In genomic region chr4:140642378-140642777, GRCm38 (mm10) we compare ENCODE assay signal across 15 mouse cellular contexts. TPM values are rescaled to one million over a fixed set of nuclear protein-coding genes. Genes with fewer than 3 reads are reported as not detected.
DNase-seq lines count a peak whose midpoint lies in the region; ATAC-seq lines count a peak whose summit lies in the region.
"Had no signal": no experiment of that assay in that cellular context is flagged by ENCODE, and none has a peak within 500 bp of the region (broad histone marks: within the 10 kb centered on the region; RNA-seq: fewer than 3 reads in every experiment).

No protein-coding gene starts in this region.

- no peak overlapping the region for H3K4me3 ChIP-seq in forebrain, embryonic 14.5 days (ENCODE audit: low read depth, low read length)
- H3K4me3 ChIP-seq in forebrain, embryonic 12.5 days (replicated peaks), result no peak overlapping the region
- H3K4me3 ChIP-seq in kidney, embryonic 14.5 days (ENCODE audit: low read length), result no peak overlapping the region
- peak overlapping the region; percentile 12 for H3K4me3 ChIP-seq in megakaryocyte, embryonic 14.5 days (replicated peaks)
- no peak overlapping the region for H3K4me3 ChIP-seq in neural tube, embryonic 15.5 days (replicated peaks)
- H3K4me3 ChIP-seq: embryonic facial prominence, embryonic 13.5 days; heart, embryonic 15.5 days; midbrain, embryonic 13.5 days had no signal

- no peak for DNase-seq in forebrain, embryonic 14.5 days (ENCODE audit: low spot score)
- no peak for DNase-seq in kidney, adult 11 months
- DNase-seq: B cell, adult 2 months; gastrocnemius, postnatal 25 days; right cerebral cortex, postnatal 14 days had no signal

- H3K9ac ChIP-seq in forebrain, embryonic 14.5 days (ENCODE audit: low read length), result no peak overlapping the region
- H3K9ac ChIP-seq in forebrain, embryonic 12.5 days, result no peak overlapping the region
- no peak overlapping the region for H3K9ac ChIP-seq in kidney, embryonic 14.5 days (ENCODE audit: low read depth, low read length)
- H3K9ac ChIP-seq in neural tube, embryonic 15.5 days (replicated peaks), result no peak overlapping the region
- H3K9ac ChIP-seq: embryonic facial prominence, embryonic 13.5 days; heart, embryonic 15.5 days; liver, embryonic 14.5 days; midbrain, embryonic 13.5 days had no signal

- no peaks in the 10 kb centered on the region for H3K9me3 ChIP-seq in forebrain, embryonic 14.5 days (replicated peaks; ENCODE audit: control insufficient read depth, low read length)
- no peaks in the 10 kb centered on the region for H3K9me3 ChIP-seq in forebrain, embryonic 12.5 days
- H3K9me3 ChIP-seq in kidney, embryonic 14.5 days (ENCODE audit: control insufficient read depth, low read length), result 0 out of 2 replicates have a peak, but pooled peaks cover 4% of the 10 kb centered on the region
- peaks cover 13% of the 10 kb centered on the region for H3K9me3 ChIP-seq in megakaryocyte, embryonic 14.5 days
- no peaks in the 10 kb centered on the region for H3K9me3 ChIP-seq in neural tube, embryonic 15.5 days (replicated peaks)
- H3K9me3 ChIP-seq: embryonic facial prominence, embryonic 13.5 days; heart, embryonic 15.5 days had no signal

- H3K36me3 ChIP-seq in forebrain, embryonic 14.5 days (ENCODE audit: control insufficient read depth, insufficient read depth, low read length), result peaks cover 17% of the 10 kb centered on the region
- H3K36me3 ChIP-seq in forebrain, embryonic 12.5 days (replicated peaks), result peaks cover 28% of the 10 kb centered on the region
- H3K36me3 ChIP-seq in kidney, embryonic 14.5 days (ENCODE audit: control insufficient read depth, insufficient read depth, low read length), result peaks cover 5% of the 10 kb centered on the region; the same call in 1 of the 2 replicates
- H3K36me3 ChIP-seq in megakaryocyte, embryonic 14.5 days (replicated peaks; ENCODE audit: low read length), result peaks cover 3% of the 10 kb centered on the region
- H3K36me3 ChIP-seq in neural tube, embryonic 15.5 days, result no peaks in the 10 kb centered on the region
- H3K36me3 ChIP-seq: heart, embryonic 15.5 days had no signal

- peaks cover 25% of the 10 kb centered on the region for H3K4me1 ChIP-seq in forebrain, embryonic 14.5 days (ENCODE audit: control insufficient read depth, insufficient read depth, low read length)
- H3K4me1 ChIP-seq in forebrain, embryonic 12.5 days, result peaks cover 49% of the 10 kb centered on the region
- peaks cover 25% of the 10 kb centered on the region for H3K4me1 ChIP-seq in kidney, embryonic 14.5 days (ENCODE audit: control insufficient read depth, insufficient read depth, low read length)
- H3K4me1 ChIP-seq in megakaryocyte, embryonic 14.5 days, result no peaks in the 10 kb centered on the region; the same call in none of the 2 replicates
- H3K4me1 ChIP-seq in neural tube, embryonic 15.5 days, result peaks cover 63% of the 10 kb centered on the region

- WGBS in forebrain, embryonic 14.5 days, result 88% methylated on average over 4 of the region's 4 CpGs
- 88% methylated on average over 4 of the region's 4 CpGs for WGBS in forebrain, embryonic 12.5 days
- WGBS in kidney, embryonic 14.5 days, result 74% methylated on average over 4 of the region's 4 CpGs
- 91% methylated on average over 4 of the region's 4 CpGs for WGBS in neural tube, embryonic 15.5 days

- no peaks in the 10 kb centered on the region for H3K27me3 ChIP-seq in forebrain, embryonic 14.5 days (replicated peaks; ENCODE audit: control insufficient read depth, insufficient read depth, low read length)
- H3K27me3 ChIP-seq in forebrain, embryonic 12.5 days, result no peaks in the 10 kb centered on the region
- no peaks in the 10 kb centered on the region for H3K27me3 ChIP-seq in kidney, embryonic 14.5 days (ENCODE audit: control insufficient read depth, insufficient read depth, low read length)
- peaks cover 46% of the 10 kb centered on the region for H3K27me3 ChIP-seq in megakaryocyte, embryonic 14.5 days (replicated peaks)
- H3K27me3 ChIP-seq in neural tube, embryonic 15.5 days (replicated peaks), result no peaks in the 10 kb centered on the region
- H3K27me3 ChIP-seq: embryonic facial prominence, embryonic 13.5 days; heart, embryonic 15.5 days; midbrain, embryonic 13.5 days had no signal

- no peak overlapping the region for H3K4me2 ChIP-seq in forebrain, embryonic 14.5 days (ENCODE audit: low read length)
- no peak overlapping the region for H3K4me2 ChIP-seq in forebrain, embryonic 12.5 days
- H3K4me2 ChIP-seq in kidney, embryonic 14.5 days (replicated peaks; ENCODE audit: low read depth, low read length), result no peak overlapping the region
- no peak overlapping the region for H3K4me2 ChIP-seq in neural tube, embryonic 15.5 days
- H3K4me2 ChIP-seq: embryonic facial prominence, embryonic 13.5 days; heart, embryonic 15.5 days; midbrain, embryonic 13.5 days had no signal

- no peak for ATAC-seq in forebrain, embryonic 14.5 days
- no peak for ATAC-seq in forebrain, embryonic 12.5 days (ENCODE audit: low FRiP score)
- no peak for ATAC-seq in kidney, embryonic 14.5 days (ENCODE audit: low FRiP score, low TSS enrichment)
- ATAC-seq in megakaryocyte, adult 5-6 weeks (ENCODE audit: poor library complexity, severe bottlenecking), result no peak
- ATAC-seq in neural tube, embryonic 15.5 days (ENCODE audit: low FRiP score), result no peak
- ATAC-seq: intestine, postnatal 0 days; midbrain, embryonic 13.5 days had no signal

- H3K27ac ChIP-seq in forebrain, embryonic 14.5 days (ENCODE audit: low read depth, low read length), result peak overlapping the region; percentile 61
- no peak overlapping the region for H3K27ac ChIP-seq in forebrain, embryonic 12.5 days
- peak overlapping the region; percentile 32; the same call in 1 of the 2 replicates for H3K27ac ChIP-seq in kidney, embryonic 14.5 days (ENCODE audit: low read depth, low read length)
- peak overlapping the region; percentile 64 for H3K27ac ChIP-seq in neural tube, embryonic 15.5 days (replicated peaks)
- H3K27ac ChIP-seq: embryonic facial prominence, embryonic 13.5 days; heart, embryonic 15.5 days; liver, embryonic 14.5 days had no signal

RNA-seq across cellular contexts. Expression of gene Arhgef10l, which starts 23.4 kb away (rescaled TPM):
- polyA plus RNA-seq in forebrain, embryonic 14.5 days (2014; fragmentation: Nextera tagmentation; extraction: Ambion mirVana), result 15.0 and 17.7 TPM in 2 replicates
- polyA plus RNA-seq in forebrain, embryonic 12.5 days (2016; fragmentation: Nextera tagmentation; extraction: Ambion mirVana), result 26.1 and 31.1 TPM in 2 replicates
- polyA plus RNA-seq in kidney, embryonic 14.5 days (2014; fragmentation: Nextera tagmentation; extraction: Ambion mirVana), result 11.8 and 18.2 TPM in 2 replicates
- 7.1 and 9.2 TPM in 2 replicates for polyA plus RNA-seq in megakaryocyte, embryonic 14.5 days (2012; ENCODE audit: insufficient read depth, low replicate concordance)
- total RNA-seq in megakaryocyte, adult 5-6 weeks (2015), result 22.8 and 25.3 TPM in 2 replicates
- total RNA-seq in megakaryocyte, adult 5-6 weeks (2017), result 72.2 and 83.3 TPM in 2 replicates
- polyA plus RNA-seq in neural tube, embryonic 15.5 days (2015; fragmentation: Nextera tagmentation; extraction: Ambion mirVana), result 23.6 and 26.4 TPM in 2 replicates

RNA-seq across cellular contexts. Expression of gene Rcc2, which starts 58.0 kb away (rescaled TPM):
- 23.1 and 32.8 TPM in 2 replicates for polyA plus RNA-seq in forebrain, embryonic 14.5 days (2014; fragmentation: Nextera tagmentation; extraction: Ambion mirVana)
- 45.9 and 81.3 TPM in 2 replicates for polyA plus RNA-seq in forebrain, embryonic 12.5 days (2016; fragmentation: Nextera tagmentation; extraction: Ambion mirVana)
- polyA plus RNA-seq in kidney, embryonic 14.5 days (2014; fragmentation: Nextera tagmentation; extraction: Ambion mirVana), result 35.3 and 45.2 TPM in 2 replicates
- polyA plus RNA-seq in megakaryocyte, embryonic 14.5 days (2012; ENCODE audit: insufficient read depth, low replicate concordance), result 177 and 233 TPM in 2 replicates
- total RNA-seq in megakaryocyte, adult 5-6 weeks (2015), result 30.3 and 37.4 TPM in 2 replicates
- total RNA-seq in megakaryocyte, adult 5-6 weeks (2017), result 50.8 and 57.3 TPM in 2 replicates
- polyA plus RNA-seq in neural tube, embryonic 15.5 days (2015; fragmentation: Nextera tagmentation; extraction: Ambion mirVana), result 16.7 and 16.8 TPM in 2 replicates
